Mouse (Mus musculus) heart, embryonic 16.5 days (tissue): ENCODE measurements around the gene Gm9999. TPM values are rescaled to one million over a fixed set of nuclear protein-coding genes. Genes with fewer than 3 reads are reported as not detected.
A peak's percentile ranks its signal among the peaks of the same experiment; 100 is the strongest.

ENCODE experiments used
- ATAC-seq: fragments of 200-750 bp; cut with Nextera tagmentation; replicated peaks from 2 replicates; pipeline ENCODE4 v1.8.0; 2017; ENCODE audit warnings: moderate number of reproducible peaks; ENCODE audit not compliant: insufficient read depth, low FRiP score; ENCODE audit errors: extremely low read depth
- H3K27ac ChIP-seq: fragments of 300-500 bp; sonication (generic); 2 replicates; pipeline ENCODE4 v1.5.1; 2014; ENCODE audit warnings: mild to moderate bottlenecking, low read length, control low read depth, moderate library complexity
- H3K27me3 ChIP-seq: fragments of 300-500 bp; sonication (generic); 2 replicates; pipeline ENCODE4 v1.6.1; 2014; ENCODE audit warnings: low read length, mixed read lengths; ENCODE audit not compliant: control insufficient read depth, insufficient read depth
- H3K36me3 ChIP-seq: fragments of 300-500 bp; sonication (generic); 2 replicates; pipeline ENCODE4 v1.6.1; 2014; ENCODE audit not compliant: control insufficient read depth, insufficient read depth
- H3K4me1 ChIP-seq: fragments of 300-500 bp; sonication (generic); 2 replicates; pipeline ENCODE4 v1.6.1; 2014; ENCODE audit warnings: low read length, mixed read lengths; ENCODE audit not compliant: control insufficient read depth, insufficient read depth
- H3K4me2 ChIP-seq: fragments of 300-500 bp; sonication (generic); 2 replicates; pipeline ENCODE4 v1.6.1; 2014; ENCODE audit warnings: low read depth, mild to moderate bottlenecking, control low read depth, low read length
- H3K4me3 ChIP-seq: fragments of 300-500 bp; sonication (generic); 2 replicates; pipeline ENCODE4 v1.5.1; 2014; ENCODE audit warnings: mild to moderate bottlenecking, control low read depth, low read length
- H3K9ac ChIP-seq: fragments of 300-500 bp; sonication (generic); 2 replicates; pipeline ENCODE4 v1.6.1; 2014; ENCODE audit warnings: low read length, control low read depth
- H3K9me3 ChIP-seq: fragments of 300-500 bp; sonication (generic); replicated peaks from 2 replicates; pipeline ENCODE4 v1.6.1; 2016; ENCODE audit warnings: low read length; ENCODE audit not compliant: control insufficient read depth
- WGBS: fragments of 180-500 bp; shearing (Covaris S2); extraction: QIAGEN DNeasy Blood & Tissue Kit; methylation state at CpG from one replicate; pipeline ENCODE4 v1.1.7; 2014; 5-methylcytosine and 5-hydroxymethylcytosine counted together
- polyA plus RNA-seq: library from polyadenylated mRNA; unstranded; fragments of >200 nt; fragmentation: Nextera tagmentation; extraction: Ambion mirVana; gene quantifications from 2 replicates; pipeline ENCODE4 v1.2.1, GENCODE M21; 2015

Gene Gm9999
- polyA plus RNA-seq, 1 experiment from 2014 or later, result not detected

GRCm38 (mm10) chr7:47003411-47004115 is 20.2 kb downstream of the Gm9999 start:
- no peak overlapping the region for H3K27ac ChIP-seq
- no peak overlapping the region for H3K4me3 ChIP-seq
- no peak for ATAC-seq
- H3K4me2 ChIP-seq, result no peak overlapping the region
- H3K27me3 ChIP-seq, result no peaks in the 10 kb centered on the region
- H3K9ac ChIP-seq, result no peak overlapping the region
- no peaks in the 10 kb centered on the region for H3K9me3 ChIP-seq
- H3K36me3 ChIP-seq, result peaks cover 2% of the 10 kb centered on the region; the same call in 1 of the 2 replicates
- 51% methylated on average over 3 of the region's 3 CpGs for WGBS
- peaks cover 40% of the 10 kb centered on the region for H3K4me1 ChIP-seq

GRCm38 (mm10) chr7:47007109-47007780 is 23.9 kb downstream of the Gm9999 start:
- H3K4me2 ChIP-seq, result peak overlapping the region; percentile 98
- H3K4me3 ChIP-seq, result peak overlapping the region; percentile 92
- H3K9ac ChIP-seq, result peak overlapping the region; percentile 89
- peak overlapping the region; percentile 95 for H3K27ac ChIP-seq
- no peaks in the 10 kb centered on the region for H3K36me3 ChIP-seq
- 16% methylated on average over 21 of the region's 21 CpGs for WGBS
- no peaks in the 10 kb centered on the region for H3K27me3 ChIP-seq
- no peaks in the 10 kb centered on the region for H3K9me3 ChIP-seq
- no peak for ATAC-seq
- peaks cover 36% of the 10 kb centered on the region for H3K4me1 ChIP-seq

DNA sequence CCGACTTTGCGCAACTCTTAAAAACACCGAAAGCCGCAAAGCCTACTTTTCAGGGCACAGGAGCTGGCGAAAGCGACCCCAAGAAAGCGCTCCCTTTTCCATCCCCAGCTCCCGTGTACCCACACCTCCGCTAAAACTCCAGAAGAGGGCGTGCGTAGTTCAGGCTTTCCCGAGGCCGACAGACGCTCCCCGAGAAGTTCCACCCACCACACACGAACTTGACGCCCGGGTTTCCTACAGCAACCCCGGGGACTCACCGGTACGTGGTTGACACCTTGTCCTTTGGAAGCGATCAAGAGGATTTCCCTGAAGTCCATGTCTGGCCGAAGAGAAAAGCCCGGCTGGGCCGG is 24.4 kb downstream of the Gm9999 start:
- H3K27me3 ChIP-seq, result no peaks in the 10 kb centered on the region
- peak; percentile 67 for ATAC-seq
- peak overlapping the region; percentile 92 for H3K4me3 ChIP-seq
- no peaks in the 10 kb centered on the region for H3K36me3 ChIP-seq
- peak overlapping the region; percentile 98 for H3K4me2 ChIP-seq
- peak overlapping the region; percentile 89 for H3K9ac ChIP-seq
- H3K27ac ChIP-seq, result peak overlapping the region; percentile 95
- peaks cover 30% of the 10 kb centered on the region for H3K4me1 ChIP-seq
- under 1% methylated on average over 25 of the region's 25 CpGs for WGBS
- no peaks in the 10 kb centered on the region for H3K9me3 ChIP-seq

DNA sequence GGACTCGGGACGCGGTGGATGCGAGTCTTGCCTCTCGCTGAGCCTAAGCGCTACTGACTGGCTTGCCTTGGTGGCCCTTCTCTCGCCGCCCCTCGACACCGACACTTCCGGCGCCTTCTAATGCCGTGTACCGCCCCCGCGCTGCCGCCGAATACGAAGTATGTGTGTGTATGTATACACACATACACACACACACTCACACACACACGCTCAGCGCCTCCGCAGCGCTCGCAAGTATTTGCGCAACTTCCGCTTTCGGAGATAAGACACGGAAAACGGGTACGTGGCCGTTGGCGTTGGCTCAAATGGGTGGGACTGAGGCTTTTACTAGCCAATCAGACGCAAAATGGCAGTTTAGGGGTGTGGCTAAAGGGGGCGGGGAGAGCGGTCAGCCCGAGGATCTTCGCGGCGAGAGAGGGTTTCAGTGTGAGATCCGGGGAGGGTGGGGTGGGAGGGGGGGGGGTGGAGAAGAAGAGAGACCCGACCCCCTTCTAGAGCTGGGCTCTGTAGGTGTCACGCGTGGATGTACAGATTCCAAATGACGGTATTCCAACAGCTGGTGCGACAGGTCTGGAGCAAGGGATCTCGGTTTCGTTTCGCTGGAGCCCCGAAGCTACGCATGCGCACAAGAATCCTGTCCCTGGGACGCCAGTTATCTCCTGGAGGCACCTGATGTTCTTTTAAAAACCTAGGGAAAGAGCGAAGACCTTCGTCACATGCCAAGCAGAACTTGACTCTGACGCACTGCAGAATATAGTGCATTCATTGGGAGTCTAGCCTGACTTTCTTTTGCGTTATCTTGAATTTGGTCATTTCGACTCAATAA is 25.0 kb downstream of the Gm9999 start, which contains the start of gene Spty2d1:
Spty2d1 (minus strand) TSS at position 244 of the 826 bp plus-strand sequence.
- Histone ChIP-seq H3K9ac (peak within 1 kb of the TSS; percentile 89), H3K4me3 (peak within 1 kb of the TSS; percentile 92), H3K9me3 (no peaks in the 10 kb centered on the region), H3K36me3 (no peaks in the 10 kb centered on the region), H3K4me1 (peaks cover 31% of the 10 kb centered on the region), H3K27ac (peak within 1 kb of the TSS; percentile 95), H3K4me2 (peak within 1 kb of the TSS; percentile 98), H3K27me3 (no peaks in the 10 kb centered on the region)
- under 1% methylated on average over 57 of the region's 57 CpGs for WGBS
- peak; percentile 92 for ATAC-seq

DNA sequence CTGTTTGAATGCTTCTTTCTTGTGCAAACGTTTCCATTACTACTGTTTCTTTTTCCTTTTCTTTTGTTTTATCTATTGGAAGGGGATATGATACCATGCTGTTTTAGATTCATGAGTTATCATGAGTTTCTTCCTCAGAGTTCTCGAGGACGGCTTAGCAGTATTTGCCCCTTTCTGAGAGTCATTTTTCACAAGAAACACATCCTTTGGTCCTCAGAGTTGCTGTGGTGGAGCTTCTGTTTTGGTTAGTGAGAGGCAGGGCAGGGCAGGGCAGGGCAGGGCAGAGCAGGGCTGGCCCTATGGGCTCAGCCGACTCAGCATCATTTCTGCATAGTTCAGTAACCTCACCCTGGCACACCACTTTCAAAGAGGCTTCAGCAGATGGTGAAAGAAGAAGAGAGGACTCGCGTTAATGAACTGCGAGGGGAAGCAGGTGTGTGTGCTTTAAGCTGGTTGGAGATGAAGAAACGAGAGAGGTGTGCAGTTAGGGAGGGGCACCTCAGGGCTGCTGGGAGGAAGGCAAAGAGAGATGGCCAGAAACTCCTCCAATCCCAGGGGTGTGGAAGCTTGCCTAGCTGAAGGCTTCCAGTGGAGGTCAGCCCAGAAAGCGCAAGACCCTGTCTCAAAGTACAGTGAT is 29.9 kb downstream of the Gm9999 start:
- ATAC-seq, result no peak
- Histone ChIP-seq H3K9ac (no peak overlapping the region), H3K27ac (peak overlapping the region; percentile 66), H3K4me1 (peaks cover 23% of the 10 kb centered on the region), H3K4me3 (no peak overlapping the region), H3K27me3 (no peaks in the 10 kb centered on the region), H3K4me2 (no peak overlapping the region), H3K9me3 (no peaks in the 10 kb centered on the region), H3K36me3 (no peaks in the 10 kb centered on the region)
- 32% methylated on average over 9 of the region's 9 CpGs for WGBS

- H3K4me2 ChIP-seq, result 0 out of 2 replicates have a peak overlapping the region, but pooled peaks have one; percentile 2
- H3K27me3 ChIP-seq, result no peaks in the 10 kb centered on the region
- no peaks in the 10 kb centered on the region for H3K9me3 ChIP-seq
- peak overlapping the region; percentile 87 for H3K27ac ChIP-seq
- 0 out of 2 replicates have a peak overlapping the region, but pooled peaks have one; percentile 45 for H3K9ac ChIP-seq
- no peak; the same call in 1 of the 2 replicates for ATAC-seq
- H3K36me3 ChIP-seq, result no peaks in the 10 kb centered on the region
- 44% methylated on average over 10 of the region's 11 CpGs for WGBS
- H3K4me1 ChIP-seq, result peaks cover 16% of the 10 kb centered on the region
- no peak overlapping the region for H3K4me3 ChIP-seq
These were observed 31.4 kb downstream of the Gm9999 start for GRCm38 (mm10) chr7:47014564-47015389.

GRCm38 (mm10) chr7:47015390-47016065 is 32.1 kb downstream of the Gm9999 start:
- WGBS, result 5% methylated on average over 6 of the region's 6 CpGs
- Histone ChIP-seq H3K9me3 (no peaks in the 10 kb centered on the region), H3K4me2 (peak overlapping the region; percentile 42), H3K36me3 (no peaks in the 10 kb centered on the region), H3K27ac (peak overlapping the region; percentile 87), H3K4me1 (peaks cover 16% of the 10 kb centered on the region), H3K4me3 (0 out of 2 replicates have a peak overlapping the region, but pooled peaks have one; percentile 13), H3K27me3 (no peaks in the 10 kb centered on the region), H3K9ac (peak overlapping the region; percentile 45; the same call in 1 of the 2 replicates)
- peak; percentile 98 for ATAC-seq
